Mouse (Mus musculus): ENCODE measurements around the gene Rad50. TPM values are rescaled to one million over a fixed set of nuclear protein-coding genes. Genes with fewer than 3 reads are reported as not detected.

Rad50 gene
- polyA plus RNA-seq, 2 experiments from 2014 or later = 47.8 to 50.7 TPM

DNA sequence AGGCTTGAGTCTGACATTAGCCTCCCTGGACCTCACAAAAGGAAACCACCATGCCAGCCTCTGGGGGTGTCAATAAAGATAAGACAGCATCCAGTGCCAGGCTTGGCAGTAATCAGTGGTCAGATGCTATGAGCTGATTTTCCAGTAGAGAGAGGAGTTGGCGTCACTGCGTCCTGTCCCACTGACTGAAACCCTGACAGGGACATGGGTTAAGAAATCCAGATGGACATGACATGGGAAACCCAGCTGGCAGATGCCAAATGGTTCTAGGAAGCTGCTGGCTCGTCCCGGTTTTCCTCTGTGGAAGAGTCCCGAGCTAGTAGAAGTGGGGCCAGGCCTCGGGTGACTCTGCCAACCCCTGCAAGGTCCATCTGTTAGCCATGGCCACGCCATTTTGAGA is 73.5 kb downstream of the Rad50 start:
- ATAC-seq = no peak

DNA sequence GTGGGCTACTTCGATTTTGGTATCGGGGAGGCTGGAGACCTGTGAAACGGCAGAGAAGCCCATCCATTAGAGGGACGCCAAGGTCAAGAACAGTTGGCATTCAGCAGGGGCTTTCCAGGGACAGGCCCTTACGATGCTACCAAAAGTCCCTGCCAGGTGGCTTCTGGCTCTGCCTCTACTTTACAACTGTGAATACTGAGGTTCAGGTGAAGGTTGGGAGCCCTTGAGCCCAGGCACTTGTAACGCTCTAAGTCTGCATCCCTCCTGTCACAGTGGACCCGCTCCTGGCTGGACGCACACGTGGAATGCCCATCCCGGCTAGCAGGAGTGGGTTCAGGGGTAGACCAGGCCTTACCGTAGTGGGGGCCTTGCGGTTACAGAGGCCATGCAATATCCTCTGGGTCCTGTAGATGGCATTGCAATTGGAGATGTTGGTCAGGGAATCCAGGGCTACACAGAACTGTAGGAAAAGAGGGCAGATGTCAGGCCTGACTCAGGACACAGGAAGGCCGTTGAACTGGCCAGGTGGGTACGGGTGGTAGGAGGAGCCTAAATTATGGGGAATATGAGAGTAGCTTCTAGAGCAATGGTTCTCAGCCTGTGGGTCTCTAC is 74.9 kb downstream of the Rad50 start:
- ATAC-seq = no peak

- peak; percentile 76 for ATAC-seq
Measured at GRCm38 (mm10) chr11:53627859-53628258, 79.3 kb downstream of the Rad50 start.

DNA sequence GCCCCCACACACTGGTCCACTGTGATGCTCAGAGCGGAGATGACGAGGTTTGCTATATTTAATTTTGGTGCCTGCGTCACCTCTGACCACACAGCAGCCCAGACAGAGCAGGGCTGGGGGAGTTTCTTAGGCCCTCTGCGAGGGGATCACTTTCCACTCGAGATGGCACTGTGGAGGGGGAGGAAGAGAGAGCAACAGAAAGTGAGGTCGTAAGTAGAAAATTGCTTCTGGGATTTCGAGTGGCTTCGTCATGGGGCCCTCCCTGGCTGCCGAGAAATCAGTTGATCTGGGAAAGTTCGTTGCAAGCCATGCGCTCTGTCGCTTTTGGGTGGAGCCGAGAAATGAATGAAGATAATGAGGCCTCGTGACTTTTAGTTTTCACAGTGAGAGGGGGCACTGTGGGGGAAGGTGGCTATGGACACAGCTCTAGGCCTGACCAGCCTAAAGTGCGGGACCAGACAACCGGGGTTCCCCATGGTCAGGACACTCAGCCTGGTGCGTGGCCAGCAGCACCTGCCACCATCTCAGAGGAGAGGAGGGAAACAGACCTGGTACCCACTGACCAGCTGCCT is 80.2 kb downstream of the Rad50 start:
- no peak for ATAC-seq

GRCm38 (mm10) chr11:53624124-53624523 is 83.0 kb downstream of the Rad50 start:
- no peak for ATAC-seq

DNA sequence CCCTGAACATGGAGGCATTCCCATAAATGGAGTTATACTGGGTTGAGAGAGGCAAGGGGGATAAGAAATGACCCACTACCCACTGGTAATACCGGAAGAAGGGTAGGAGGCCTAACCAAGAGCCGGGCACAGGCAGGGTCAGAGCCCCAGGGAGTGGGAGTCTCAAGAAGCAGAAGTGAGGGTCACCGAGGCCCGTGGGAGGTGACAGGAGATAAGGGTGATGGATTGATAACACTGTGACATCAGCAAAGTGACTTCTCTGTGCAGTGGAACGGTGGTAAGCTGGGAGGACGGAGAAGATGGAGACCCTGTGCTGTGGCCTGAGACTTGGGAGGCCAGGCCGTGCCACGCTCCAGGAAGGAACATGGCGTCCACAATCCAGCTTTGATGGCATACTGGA is 83.5 kb downstream of the Rad50 start:
- no peak for ATAC-seq

- no peak for ATAC-seq
Measured at GRCm38 (mm10) chr11:53622440-53622806, 84.7 kb downstream of the Rad50 start.

DNA sequence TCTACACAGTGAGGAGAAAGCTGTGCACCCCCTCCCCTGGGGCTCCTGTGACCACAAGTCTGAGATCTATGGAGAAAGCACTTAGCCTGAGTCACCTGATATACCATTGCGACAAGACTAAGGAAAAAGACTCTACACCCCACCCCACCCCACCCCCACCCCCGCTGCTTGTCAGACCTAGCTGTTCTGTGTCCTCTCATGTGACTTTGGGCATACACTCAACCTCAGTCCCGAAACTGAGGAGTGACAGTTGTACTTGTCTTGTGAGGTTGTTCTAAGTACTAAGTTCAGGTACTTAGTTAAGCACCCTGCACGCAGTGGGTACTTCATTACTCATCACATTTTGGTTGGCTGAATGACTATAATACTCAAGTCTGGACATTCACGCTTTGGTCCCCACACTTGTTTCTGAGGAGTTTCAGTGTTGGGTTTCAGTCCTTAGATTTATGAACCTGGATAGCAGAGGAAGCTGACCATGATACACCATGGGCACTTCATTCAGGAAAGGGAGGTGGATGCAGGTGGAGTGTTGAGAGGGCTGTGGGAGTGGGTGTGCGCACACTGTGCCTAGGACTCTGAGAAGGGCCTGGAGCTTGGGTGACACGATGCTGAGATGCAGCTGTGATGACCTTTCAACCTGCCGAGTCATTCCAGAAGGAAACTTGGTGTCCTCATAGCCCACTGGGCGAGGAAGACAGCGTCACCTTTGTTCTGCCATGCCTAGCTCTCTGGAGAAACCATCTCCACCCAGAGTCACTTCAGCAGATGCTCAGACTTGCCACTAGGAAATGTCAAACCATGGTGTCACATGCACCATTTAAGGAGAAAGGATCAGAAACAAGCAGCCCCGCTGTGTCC is 85.3 kb downstream of the Rad50 start:
- no peak for ATAC-seq

DNA sequence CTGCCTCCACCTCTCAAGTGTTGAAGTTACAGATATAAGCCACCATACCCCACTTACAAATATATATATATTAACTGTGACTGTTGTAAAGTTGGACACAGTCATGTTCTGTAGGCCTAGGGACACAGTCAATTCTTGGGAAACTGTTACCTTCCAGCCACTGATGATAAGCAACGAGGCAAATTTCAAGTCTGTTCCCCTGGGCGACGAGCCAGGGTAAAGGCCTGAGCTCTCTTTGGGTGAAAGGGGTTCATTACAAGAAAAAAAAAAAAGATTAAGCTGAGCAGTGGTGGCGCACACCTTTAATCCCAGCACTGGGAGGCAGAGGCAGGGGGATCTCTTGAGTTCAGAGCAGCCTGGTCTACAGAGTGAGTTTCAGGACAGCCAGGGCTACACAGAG is 87.0 kb downstream of the Rad50 start:
- no peak for ATAC-seq

GRCm38 (mm10) chr11:53619428-53619827 is 87.7 kb downstream of the Rad50 start:
- no peak for ATAC-seq

- no peak for ATAC-seq
Measured at GRCm38 (mm10) chr11:53618619-53619198, 88.4 kb downstream of the Rad50 start, which contains the start of gene Il4. TSS of gene Il4 (minus strand) at chr11:53618669.

GRCm38 (mm10) chr11:53617562-53618109 is 89.5 kb downstream of the Rad50 start:
- ATAC-seq = no peak

- ATAC-seq = peak; percentile 43
Measured at GRCm38 (mm10) chr11:53616748-53617558, 90.2 kb downstream of the Rad50 start.

GRCm38 (mm10) chr11:53615575-53615974 is 91.5 kb downstream of the Rad50 start:
- no peak for ATAC-seq

GRCm38 (mm10) chr11:53615172-53615571 is 91.9 kb downstream of the Rad50 start:
- no peak for ATAC-seq

DNA sequence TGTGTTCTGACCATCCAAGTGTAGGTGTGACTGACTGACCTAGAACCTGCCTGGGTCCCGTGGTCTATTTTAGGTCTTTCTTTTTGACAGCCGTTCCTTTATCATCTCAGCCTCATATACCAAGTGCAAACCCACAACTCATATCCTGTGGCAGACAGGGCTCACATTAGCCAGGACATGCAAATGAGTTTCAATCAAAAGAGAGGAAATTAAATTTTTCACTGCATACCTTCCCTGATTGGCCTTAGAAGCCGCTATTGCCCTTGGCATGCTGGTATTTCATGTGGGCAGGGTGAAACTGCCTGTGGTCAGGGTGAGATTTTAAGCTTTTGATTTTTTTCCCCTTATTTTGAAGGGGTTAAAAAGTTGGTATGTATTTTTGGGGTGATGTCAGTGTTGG is 97.4 kb downstream of the Rad50 start:
- peak; percentile 70 for ATAC-seq

DNA sequence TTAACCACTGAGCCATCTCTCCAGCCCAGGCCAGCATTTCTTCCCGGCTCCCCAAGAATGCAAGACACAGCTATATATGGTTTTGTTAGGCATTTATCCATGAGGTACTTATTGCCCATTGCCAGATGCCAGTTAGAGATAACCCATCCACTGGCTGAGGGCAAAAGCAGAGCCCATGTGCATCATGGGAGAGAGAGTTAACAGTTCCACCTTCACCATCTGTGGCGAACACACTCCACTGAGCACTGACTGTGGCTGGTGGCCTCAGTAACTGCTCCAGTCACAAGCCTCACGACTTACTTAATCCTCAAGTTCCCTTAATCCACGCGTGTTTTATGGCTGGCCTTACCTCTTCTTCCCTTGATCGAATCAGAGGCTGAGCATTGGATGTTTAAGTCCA is 97.9 kb downstream of the Rad50 start:
- no peak for ATAC-seq

GRCm38 (mm10) chr11:53605609-53606008 is 101.5 kb downstream of the Rad50 start:
- peak; percentile 58 for ATAC-seq

DNA sequence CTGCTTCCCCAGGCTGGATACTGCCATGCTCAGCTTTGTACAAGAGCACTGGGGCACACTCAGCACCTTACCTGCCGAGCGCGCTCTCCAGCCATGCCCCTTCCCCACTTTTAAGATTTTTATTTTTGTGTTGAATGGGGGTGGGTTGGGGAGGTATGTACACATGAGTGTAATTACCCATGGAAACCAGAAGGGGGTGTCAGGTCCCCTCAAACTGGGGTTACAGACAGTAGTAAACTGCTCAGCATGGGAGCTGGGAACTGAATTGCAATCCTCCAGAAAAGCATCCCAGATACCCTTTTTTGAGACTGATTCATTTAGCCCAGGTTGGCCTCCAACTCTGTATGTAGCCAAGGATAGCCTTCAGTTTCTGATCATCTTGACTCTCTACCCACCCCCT is 102.1 kb downstream of the Rad50 start:
- no peak for ATAC-seq

Data from CD4-positive, CD25-positive, alpha-beta regulatory T cell, adult 4 months (primary cell).